ENCODE assay signal across 9 mouse cellular contexts in genomic region chr4:62409615-62410014, GRCm38 (mm10). TPM values are rescaled to one million over a fixed set of nuclear protein-coding genes. Genes with fewer than 3 reads are reported as not detected.
A peak's percentile ranks its signal among the peaks of the same experiment; 100 is the strongest.
DNase-seq lines count a peak whose midpoint lies in the region; ATAC-seq and TF ChIP-seq lines count a peak whose summit lies in the region.
"Had no signal": no experiment of that assay in that cellular context is flagged by ENCODE, and none has a peak within 500 bp of the region (broad histone marks: within the 10 kb centered on the region; RNA-seq: fewer than 3 reads in every experiment).

No protein-coding gene starts in this region.

- peak overlapping the region; percentile 92 for H3K27ac ChIP-seq in lung, embryonic 14.5 days (ENCODE audit: low read depth)
- H3K27ac ChIP-seq in embryonic facial prominence, embryonic 13.5 days: peak overlapping the region; percentile 89; the same call in 1 of the 2 replicates
- H3K27ac ChIP-seq in limb, embryonic 10.5 days: peak overlapping the region; percentile 94
- H3K27ac ChIP-seq in olfactory bulb, adult 2 months (ENCODE audit: insufficient read depth, low read depth, low read length): no peak overlapping the region

- no peaks in the 10 kb centered on the region for H3K9me3 ChIP-seq in lung, embryonic 14.5 days (ENCODE audit: low read depth, low read length)
- no peaks in the 10 kb centered on the region for H3K9me3 ChIP-seq in embryonic facial prominence, embryonic 13.5 days
- H3K9me3 ChIP-seq in limb, embryonic 10.5 days (replicated peaks): no peaks in the 10 kb centered on the region

- H3K4me1 ChIP-seq in lung, embryonic 14.5 days (ENCODE audit: insufficient read depth): peaks cover 9% of the 10 kb centered on the region
- peaks cover 20% of the 10 kb centered on the region for H3K4me1 ChIP-seq in embryonic facial prominence, embryonic 13.5 days
- H3K4me1 ChIP-seq in limb, embryonic 10.5 days: peaks cover 24% of the 10 kb centered on the region
- H3K4me1 ChIP-seq in olfactory bulb, adult 2 months (ENCODE audit: control insufficient read depth, insufficient read depth, low read length): peaks cover 7% of the 10 kb centered on the region

- peak overlapping the region; percentile 80 for H3K4me3 ChIP-seq in lung, embryonic 14.5 days (ENCODE audit: low read depth, low read length)
- H3K4me3 ChIP-seq in embryonic facial prominence, embryonic 13.5 days: peak overlapping the region; percentile 85
- H3K4me3 ChIP-seq in limb, embryonic 10.5 days: peak overlapping the region; percentile 68
- H3K4me3 ChIP-seq in olfactory bulb, adult 2 months (ENCODE audit: insufficient read depth, low read depth, low read length): peak overlapping the region; percentile 94; the same call in 1 of the 2 replicates

- peak overlapping the region; percentile 90 for H3K9ac ChIP-seq in lung, embryonic 14.5 days
- H3K9ac ChIP-seq in embryonic facial prominence, embryonic 13.5 days: peak overlapping the region; percentile 94

- TF ChIP-seq CTCF in lung, embryonic 14.5 days (IDR thresholded peaks at IDR 0.05; ENCODE audit: low read depth): no peak
- no peak for TF ChIP-seq CTCF in olfactory bulb, adult 2 months (IDR thresholded peaks at IDR 0.05; ENCODE audit: insufficient read depth, low read depth, low read length)

- ATAC-seq in lung, embryonic 14.5 days (ENCODE audit: insufficient read depth): no peak
- no peak for ATAC-seq in embryonic facial prominence, embryonic 13.5 days (ENCODE audit: insufficient number of reproducible peaks, insufficient read depth, low FRiP score, low TSS enrichment, low read depth)

- WGBS in lung, embryonic 14.5 days: 19% methylated on average over 6 of the region's 6 CpGs
- 24% methylated on average over 6 of the region's 6 CpGs for WGBS in embryonic facial prominence, embryonic 13.5 days
- WGBS in limb, embryonic 10.5 days: 46% methylated on average over 6 of the region's 6 CpGs
- WGBS in olfactory bulb, adult 2 months: 18% methylated on average over 6 of the region's 6 CpGs

- DNase-seq in lung, embryonic 14.5 days: no peak
- no peak for DNase-seq in lung, postnatal 36 days
- DNase-seq in limb, embryonic 10.5 days (ENCODE audit: low spot score): no peak
- DNase-seq in adrenal gland, postnatal 4 days (ENCODE audit: low spot score in 2 of 2): no peak
- DNase-seq in left cerebral cortex, adult 11 months (ENCODE audit: low spot score): no peak
- DNase-seq in layer of hippocampus, postnatal 36 days: no peak

- no peaks in the 10 kb centered on the region for H3K27me3 ChIP-seq in lung, embryonic 14.5 days (ENCODE audit: insufficient read depth, low read length)
- H3K27me3 ChIP-seq in embryonic facial prominence, embryonic 13.5 days: no peaks in the 10 kb centered on the region
- no peaks in the 10 kb centered on the region for H3K27me3 ChIP-seq in limb, embryonic 10.5 days (ENCODE audit: low read depth, poor library complexity, severe bottlenecking)

- peaks cover 43% of the 10 kb centered on the region for H3K36me3 ChIP-seq in lung, embryonic 14.5 days (ENCODE audit: insufficient read depth)
- peaks cover 37% of the 10 kb centered on the region for H3K36me3 ChIP-seq in embryonic facial prominence, embryonic 13.5 days
- peaks cover 58% of the 10 kb centered on the region for H3K36me3 ChIP-seq in limb, embryonic 10.5 days

- H3K4me2 ChIP-seq in lung, embryonic 14.5 days: peak overlapping the region; percentile 85
- peak overlapping the region; percentile 64 for H3K4me2 ChIP-seq in embryonic facial prominence, embryonic 13.5 days

- TF ChIP-seq POLR2A in olfactory bulb, adult 2 months (IDR thresholded peaks at IDR 0.05; ENCODE audit: insufficient read depth, low read depth, low read length): no peak

RNA-seq across cellular contexts. Expression of gene Prpf4, which starts 1.0 kb away (rescaled TPM):
- 29.3 and 32.9 TPM in 2 replicates for polyA plus RNA-seq in lung, embryonic 14.5 days (2014; fragmentation: Nextera tagmentation; extraction: Ambion mirVana)
- polyA plus RNA-seq in embryonic facial prominence, embryonic 13.5 days (2015; fragmentation: Nextera tagmentation; extraction: Ambion mirVana): 25.5 and 26.4 TPM in 2 replicates
- polyA plus RNA-seq in limb, embryonic 10.5 days (2016; fragmentation: Nextera tagmentation; extraction: Ambion mirVana): 38.4 and 38.6 TPM in 2 replicates
- not detected in 2 replicates for polyA plus RNA-seq in olfactory bulb, adult 2 months (2012; ENCODE audit: insufficient read depth, insufficient read length, low replicate concordance, missing spikeins)
- total RNA-seq in adrenal gland, postnatal 4 days (2021): 10 to 100 TPM; 26.0 to 27.6 TPM
- 10 to 100 TPM; 13.1 to 15.0 TPM for total RNA-seq in layer of hippocampus, postnatal 36 days (2021)

RNA-seq across cellular contexts. Expression of gene Cdc26, which starts 1.2 kb away (rescaled TPM):
- 175 and 180 TPM in 2 replicates for polyA plus RNA-seq in lung, embryonic 14.5 days (2014; fragmentation: Nextera tagmentation; extraction: Ambion mirVana)
- polyA plus RNA-seq in embryonic facial prominence, embryonic 13.5 days (2015; fragmentation: Nextera tagmentation; extraction: Ambion mirVana): 203 and 210 TPM in 2 replicates
- 223 and 233 TPM in 2 replicates for polyA plus RNA-seq in limb, embryonic 10.5 days (2016; fragmentation: Nextera tagmentation; extraction: Ambion mirVana)
- not detected in 2 replicates for polyA plus RNA-seq in olfactory bulb, adult 2 months (2012; ENCODE audit: insufficient read depth, insufficient read length, low replicate concordance, missing spikeins)
- total RNA-seq in adrenal gland, postnatal 4 days (2021): 100 to 1,000 TPM in 1 of 2 experiments, 10 to 100 TPM in 1; 94.2 to 102 TPM
- 10 to 100 TPM; 47.5 to 51.8 TPM for total RNA-seq in layer of hippocampus, postnatal 36 days (2021)

RNA-seq across cellular contexts. Expression of gene Rnf183, which starts 25.4 kb away (rescaled TPM):
- not detected in 2 replicates for polyA plus RNA-seq in lung, embryonic 14.5 days (2014; fragmentation: Nextera tagmentation; extraction: Ambion mirVana)
- polyA plus RNA-seq in embryonic facial prominence, embryonic 13.5 days (2015; fragmentation: Nextera tagmentation; extraction: Ambion mirVana): not detected in 2 replicates
- polyA plus RNA-seq in limb, embryonic 10.5 days (2016; fragmentation: Nextera tagmentation; extraction: Ambion mirVana): not detected in 2 replicates
- not detected in 2 replicates for polyA plus RNA-seq in olfactory bulb, adult 2 months (2012; ENCODE audit: insufficient read depth, insufficient read length, low replicate concordance, missing spikeins)
- total RNA-seq in adrenal gland, postnatal 4 days (2021): under 1 TPM in 1 of 2 experiments, not detected in 1; 0.42 TPM
- total RNA-seq in layer of hippocampus, postnatal 36 days (2021): not detected
- total RNA-seq: common myeloid progenitor, adult 5-6 weeks had no signal

RNA-seq across cellular contexts. Expression of gene Slc31a1, which starts 49.1 kb away (rescaled TPM):
- 44.4 and 50.8 TPM in 2 replicates for polyA plus RNA-seq in lung, embryonic 14.5 days (2014; fragmentation: Nextera tagmentation; extraction: Ambion mirVana)
- 42.8 and 43.7 TPM in 2 replicates for polyA plus RNA-seq in embryonic facial prominence, embryonic 13.5 days (2015; fragmentation: Nextera tagmentation; extraction: Ambion mirVana)
- 42.2 and 48.7 TPM in 2 replicates for polyA plus RNA-seq in limb, embryonic 10.5 days (2016; fragmentation: Nextera tagmentation; extraction: Ambion mirVana)
- polyA plus RNA-seq in olfactory bulb, adult 2 months (2012; ENCODE audit: insufficient read depth, insufficient read length, low replicate concordance, missing spikeins): not detected in 2 replicates
- 10 to 100 TPM; 79.7 to 82.3 TPM for total RNA-seq in adrenal gland, postnatal 4 days (2021)
- 10 to 100 TPM; 13.0 to 14.4 TPM for total RNA-seq in layer of hippocampus, postnatal 36 days (2021)

RNA-seq across cellular contexts. Expression of gene Fkbp15, which starts 49.3 kb away (rescaled TPM):
- 24.6 and 26.6 TPM in 2 replicates for polyA plus RNA-seq in lung, embryonic 14.5 days (2014; fragmentation: Nextera tagmentation; extraction: Ambion mirVana)
- polyA plus RNA-seq in embryonic facial prominence, embryonic 13.5 days (2015; fragmentation: Nextera tagmentation; extraction: Ambion mirVana): 25.5 and 30.0 TPM in 2 replicates
- 16.4 and 19.6 TPM in 2 replicates for polyA plus RNA-seq in limb, embryonic 10.5 days (2016; fragmentation: Nextera tagmentation; extraction: Ambion mirVana)
- not detected in 2 replicates for polyA plus RNA-seq in olfactory bulb, adult 2 months (2012; ENCODE audit: insufficient read depth, insufficient read length, low replicate concordance, missing spikeins)
- total RNA-seq in adrenal gland, postnatal 4 days (2021): 10 to 100 TPM; 45.1 to 50.9 TPM
- total RNA-seq in layer of hippocampus, postnatal 36 days (2021): 10 to 100 TPM; 36.9 to 41.0 TPM

Comparison
In these comparisons a context has a peak if more than half of its experiments do, and no peak if none do; other contexts are left out.
1. RNA of gene Prpf4, which starts 1.0 kb away (polyA plus RNA-seq): 38.4 to 38.6 TPM in limb, embryonic 10.5 days, 29.3 to 32.9 TPM in lung, embryonic 14.5 days and 25.5 to 26.4 TPM in embryonic facial prominence, embryonic 13.5 days; not detected in olfactory bulb, adult 2 months; every median in the first group is over 10 times any median in the second.
2. Peak in every context shown above with its lines, with median percentiles within 50 percentile points of each other: H3K4me3 ChIP-seq.